Mouse (Mus musculus) G1E-ER4 (cell line): ENCODE measurements around the gene Tmem26. TPM values are rescaled to one million over a fixed set of nuclear protein-coding genes. Genes with fewer than 3 reads are reported as not detected.

Experiments used
- GATA1 ChIP-seq: IDR thresholded peaks from one replicate; pipeline ENCODE4 v1.8.0; 2012; ENCODE audit warnings: low read length, inconsistent platforms
- polyA plus RNA-seq: library from polyadenylated mRNA; stranded (reverse); fragments of >175 nt; gene quantifications from 2 replicates; pipeline ENCODE4 v1.2.3, GENCODE M21; 2012

Gene Tmem26
- polyA plus RNA-seq, 1 experiment, result not detected

DNA sequence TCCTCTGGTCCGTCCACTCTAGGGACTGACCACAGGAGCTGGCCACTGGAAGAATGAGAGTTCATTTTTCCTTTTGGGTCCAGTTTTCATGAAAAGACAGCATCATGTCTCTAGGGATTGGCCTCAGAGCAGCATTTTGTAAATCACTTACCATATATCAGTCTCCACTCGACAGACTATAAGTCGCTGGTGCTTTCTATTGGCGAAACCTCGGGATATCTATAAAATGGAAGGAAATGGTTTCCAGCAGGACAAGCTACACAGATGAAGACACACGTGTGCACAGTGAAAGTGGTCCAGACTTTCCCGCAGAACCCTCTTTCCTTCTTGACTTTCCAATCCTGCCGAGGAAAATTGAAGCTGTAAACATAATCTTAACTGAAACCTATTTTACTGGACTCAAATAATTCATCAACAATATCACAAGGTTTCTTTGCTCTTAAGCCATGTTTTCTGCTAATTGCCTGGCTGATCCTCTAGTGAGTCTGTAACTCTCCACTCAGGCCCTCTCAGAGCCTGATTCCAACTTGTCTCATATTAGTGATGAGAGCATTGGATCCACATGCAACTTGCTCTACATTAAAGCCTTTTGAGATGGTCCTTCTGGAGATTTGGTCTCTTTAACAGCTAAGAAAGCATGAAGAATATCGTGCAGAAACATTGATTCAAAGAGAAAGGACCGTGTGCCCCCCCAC lies 94.8 kb downstream of the Tmem26 start:
- TF ChIP-seq GATA1, result no peak

DNA sequence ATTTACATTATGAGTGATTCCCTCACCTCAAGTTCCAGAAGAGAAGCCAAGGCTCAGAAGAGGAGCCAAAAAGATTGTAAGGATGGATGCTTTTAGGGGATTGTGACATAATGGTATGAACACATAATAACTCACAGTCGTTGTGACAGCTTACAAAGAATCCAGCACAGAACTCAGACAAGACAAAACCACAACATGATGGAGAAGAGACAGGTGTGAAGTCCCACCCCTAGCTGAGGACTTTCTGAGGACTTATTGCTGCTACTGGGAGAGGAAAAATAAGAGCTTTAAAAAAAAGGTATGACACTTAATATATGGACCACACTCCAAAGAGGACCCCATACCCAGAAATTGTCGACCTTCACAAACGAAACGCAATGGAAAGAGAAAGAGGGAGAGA lies 101.1 kb downstream of the Tmem26 start:
- no peak for TF ChIP-seq GATA1

Other genes with a start within 250 kb of the Tmem26 start
- not detected in 2 replicates for gene Cabcoco1, start 181.8 kb upstream of the Tmem26 start, polyA plus RNA-seq